Mouse (Mus musculus) kidney, adult 18-20 months (tissue): ENCODE data around the gene Ankrd44.

Source experiments
- DNase-seq: peaks from one replicate; pipeline ENCODE4 v3.0.0; 2021

The Ankrd44 gene

DNA sequence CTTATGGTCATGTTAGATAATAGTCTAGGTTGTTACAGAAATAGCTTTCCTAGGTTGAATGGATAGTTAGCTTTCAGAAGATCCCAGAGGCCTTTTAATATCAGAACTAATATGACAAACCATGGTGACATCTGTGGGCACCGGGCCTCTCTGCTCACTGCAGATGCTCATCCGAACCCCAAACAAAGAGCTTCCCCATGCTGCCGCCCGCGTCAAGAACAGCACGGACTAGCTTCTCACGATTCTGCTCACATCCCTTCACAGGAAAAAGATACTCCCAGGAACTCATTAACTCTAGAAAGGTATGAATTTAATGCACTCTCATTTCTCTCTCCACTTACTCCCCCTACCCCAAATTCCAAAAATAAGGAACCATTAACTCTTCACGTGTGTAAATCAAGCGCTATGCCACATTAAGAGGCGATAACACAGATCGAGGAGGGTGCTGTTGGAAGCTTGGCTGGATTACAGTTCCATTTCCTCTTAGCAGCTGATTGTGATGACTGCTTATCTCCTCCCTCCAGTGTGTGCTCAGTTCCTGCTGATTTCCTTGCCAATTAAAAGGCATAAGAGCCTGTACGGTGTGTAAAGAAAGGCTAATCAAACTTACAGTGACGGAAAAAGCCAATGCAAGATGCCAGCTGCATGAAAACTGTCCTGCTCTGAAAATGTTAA is 235.8 kb downstream of the Ankrd44 start:
- DNase-seq: no peak

DNA sequence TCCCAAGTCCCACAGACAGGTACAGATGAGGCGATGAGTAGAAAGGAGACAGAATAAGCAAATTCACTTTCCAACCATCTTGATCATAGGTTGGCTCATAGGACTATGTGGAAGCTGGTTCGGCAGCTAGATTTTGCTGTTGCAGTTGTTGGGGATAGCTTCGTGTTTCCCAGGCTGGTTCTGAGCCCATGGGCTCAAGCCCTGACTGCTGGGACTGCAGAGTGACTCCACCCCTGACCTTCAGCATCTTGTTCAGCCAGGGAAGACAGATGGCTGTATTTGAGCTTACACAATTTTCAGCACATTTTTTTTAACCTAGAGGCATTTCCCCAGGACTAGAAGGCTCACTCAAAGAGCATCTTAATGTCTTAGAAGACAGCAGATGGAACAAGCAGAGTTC is 237.7 kb downstream of the Ankrd44 start:
- no peak for DNase-seq

DNA sequence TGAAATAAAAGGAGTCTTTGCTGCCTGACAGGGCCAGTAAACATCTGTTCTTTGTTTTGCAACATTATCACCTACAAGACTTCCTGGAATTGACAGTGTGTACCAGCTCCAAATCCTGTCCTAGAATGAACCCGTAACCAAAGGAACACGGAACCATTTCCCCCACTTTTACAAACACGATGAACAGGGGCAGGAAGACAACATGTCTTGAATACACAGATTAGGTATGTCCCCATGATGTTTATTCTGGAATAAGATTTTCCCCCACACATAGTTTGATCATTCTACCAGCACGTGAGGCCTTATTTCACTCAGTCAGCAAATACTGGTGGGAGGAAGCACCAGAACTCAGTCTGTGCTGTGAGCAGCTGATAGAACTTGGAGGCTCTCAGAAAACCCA is 241.9 kb downstream of the Ankrd44 start:
- DNase-seq: no peak

DNA sequence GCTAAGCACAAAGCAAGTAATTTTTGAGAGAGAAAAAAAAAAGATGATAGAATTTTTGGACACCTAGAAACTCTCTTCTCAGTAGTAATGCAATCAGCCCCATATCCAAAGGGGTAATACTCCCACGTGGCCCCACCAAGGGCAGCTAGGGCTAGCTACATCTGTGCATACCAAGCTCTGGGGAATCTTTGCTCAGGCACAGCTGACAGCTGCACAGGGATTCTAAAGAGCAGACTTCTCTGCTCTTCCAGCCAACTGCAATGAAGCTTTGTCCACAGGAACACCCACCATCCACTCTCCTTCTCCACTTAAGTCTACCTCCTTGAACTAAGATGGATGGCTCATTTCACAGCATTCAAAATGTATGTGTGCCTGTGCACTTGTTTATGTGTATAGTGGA is 246.6 kb downstream of the Ankrd44 start:
- no peak for DNase-seq

DNA sequence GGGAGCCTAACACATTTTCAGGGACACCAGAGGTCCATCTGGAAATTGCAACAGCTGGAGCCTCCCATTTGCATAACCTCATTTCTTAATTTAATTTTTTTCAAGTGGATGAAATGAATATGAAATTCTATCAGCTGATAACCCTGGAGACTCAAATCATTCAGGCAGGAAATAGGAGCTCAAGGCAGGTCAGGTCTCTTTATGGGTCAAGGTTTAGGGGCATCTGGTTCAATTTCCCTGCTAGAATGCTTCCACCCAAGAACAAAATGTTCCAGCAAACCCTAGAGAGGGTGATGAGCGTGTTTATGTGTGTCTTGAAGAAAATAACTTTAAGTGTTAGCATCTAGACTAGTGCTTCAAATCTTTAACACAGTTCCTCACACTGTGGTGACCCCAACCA is 248.2 kb downstream of the Ankrd44 start:
- DNase-seq: no peak

- DNase-seq: no peak
These were observed 250.7 kb downstream of the Ankrd44 start for GRCm38 (mm10) chr1:54675478-54675877.

DNA sequence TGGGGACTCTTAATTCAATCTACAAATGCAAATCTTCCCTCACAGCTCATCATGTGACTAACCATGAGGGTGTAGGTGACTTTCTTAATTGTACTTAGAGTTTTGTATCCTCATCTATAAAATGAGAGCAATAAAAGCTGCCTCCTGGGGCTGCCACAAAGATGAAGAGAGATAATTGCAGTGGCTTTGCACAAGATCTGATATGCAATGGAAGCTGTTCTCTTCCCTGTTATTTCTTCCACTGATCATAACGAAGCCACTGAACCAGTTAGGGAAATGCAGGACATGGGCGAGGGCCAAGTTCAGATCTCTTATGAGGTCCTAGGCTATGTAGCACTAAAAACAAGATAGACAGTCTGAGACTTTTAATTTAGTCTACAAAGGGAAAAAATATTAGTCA is 258.2 kb downstream of the Ankrd44 start:
- DNase-seq: no peak

- DNase-seq: no peak
These were observed 260.4 kb downstream of the Ankrd44 start for GRCm38 (mm10) chr1:54665582-54666405.

DNA sequence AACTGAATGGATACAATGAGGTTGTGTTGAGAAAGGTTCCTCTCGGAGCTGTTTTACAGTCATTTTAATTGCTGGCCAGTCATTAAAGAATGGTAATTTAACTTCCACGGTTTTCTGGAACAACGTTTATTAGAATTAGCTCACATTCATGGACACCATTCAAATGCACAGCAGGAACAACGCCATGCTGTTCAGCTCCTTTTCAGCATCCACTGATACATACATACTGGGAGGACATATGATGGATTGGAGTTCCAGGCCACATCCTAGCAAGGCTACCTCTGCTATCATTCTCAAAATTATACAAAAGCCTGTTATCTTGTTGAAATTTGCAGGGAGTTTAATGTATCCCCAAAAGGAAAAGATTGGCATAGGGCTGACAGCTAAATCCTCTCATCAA is 261.1 kb downstream of the Ankrd44 start:
- no peak for DNase-seq

DNA sequence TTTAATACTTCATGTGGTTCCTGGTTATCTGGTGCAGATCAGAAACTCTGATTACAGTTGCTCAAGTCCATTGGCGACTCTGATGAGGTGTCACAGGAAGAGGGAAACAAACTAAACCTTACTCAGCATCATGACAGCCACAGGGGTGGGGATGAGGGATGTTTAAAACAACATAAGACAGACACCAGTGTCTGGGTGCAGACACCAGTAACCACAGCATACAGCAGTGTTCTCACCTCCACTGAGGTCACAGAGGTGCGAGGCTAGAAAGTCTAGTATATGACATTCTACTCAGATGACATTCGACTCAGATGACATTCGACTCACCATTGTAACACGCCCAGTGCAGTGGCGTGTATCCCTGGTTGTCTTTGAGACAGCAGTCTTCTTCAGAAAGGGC is 265.5 kb downstream of the Ankrd44 start:
- DNase-seq: no peak

DNA sequence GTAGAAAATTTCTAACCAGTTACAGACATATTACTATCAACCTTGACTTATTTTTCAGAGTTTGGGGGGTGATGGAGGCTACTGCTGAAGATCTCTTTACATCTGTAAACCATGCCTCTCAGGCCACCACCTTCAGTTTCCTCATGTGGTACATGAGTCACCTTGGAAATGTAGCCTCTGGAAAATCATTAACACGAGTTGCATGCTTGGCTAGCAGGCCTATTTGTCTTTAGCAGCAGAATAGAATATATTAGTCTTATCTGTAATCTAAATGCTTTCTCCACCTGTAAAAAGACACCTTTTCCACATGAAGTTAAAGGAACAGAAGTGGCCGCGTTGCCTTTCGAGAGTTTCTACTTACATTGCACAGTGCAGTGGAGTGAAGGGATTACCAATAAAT is 267.6 kb downstream of the Ankrd44 start:
- DNase-seq: peak; percentile 22

DNA sequence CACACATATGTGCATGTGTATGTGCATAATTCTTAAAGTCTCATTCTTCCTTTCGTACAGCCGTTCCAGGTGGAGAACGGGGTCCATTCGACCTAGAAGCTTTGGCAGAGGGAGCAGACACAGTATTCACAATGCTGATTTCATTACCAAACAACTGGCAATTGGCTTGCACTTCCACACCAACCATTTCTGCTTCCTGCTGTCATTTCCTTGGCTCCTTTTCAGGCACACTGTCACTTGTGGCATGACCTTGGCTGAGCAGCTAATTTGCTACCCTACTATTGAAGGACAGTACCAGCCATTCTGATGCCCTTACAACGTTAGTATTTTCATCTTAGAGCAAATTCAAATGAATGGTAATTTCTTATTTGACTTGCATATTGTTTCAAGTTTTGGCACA is 277.9 kb downstream of the Ankrd44 start:
- DNase-seq: no peak

DNA sequence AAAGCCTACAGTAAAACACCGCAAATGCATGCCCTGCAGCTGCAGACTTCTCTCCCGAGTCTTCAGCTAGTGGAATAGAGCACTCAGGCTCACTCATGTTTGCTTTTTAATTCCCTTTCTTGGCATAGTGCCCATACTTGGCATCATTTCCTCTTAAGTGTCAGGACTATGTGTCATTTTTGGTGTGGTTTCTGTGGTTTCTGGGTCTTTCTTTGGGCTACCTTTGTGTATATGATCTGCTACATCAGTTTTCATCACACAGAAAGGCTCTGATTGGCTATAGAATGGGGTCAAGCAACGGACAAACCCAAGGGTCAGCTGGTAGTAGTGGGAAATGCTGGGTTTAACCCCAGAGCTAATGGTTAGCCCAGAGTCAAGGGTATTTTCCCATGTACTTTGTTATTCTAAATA is 278.8 kb downstream of the Ankrd44 start:
- DNase-seq: no peak

DNA sequence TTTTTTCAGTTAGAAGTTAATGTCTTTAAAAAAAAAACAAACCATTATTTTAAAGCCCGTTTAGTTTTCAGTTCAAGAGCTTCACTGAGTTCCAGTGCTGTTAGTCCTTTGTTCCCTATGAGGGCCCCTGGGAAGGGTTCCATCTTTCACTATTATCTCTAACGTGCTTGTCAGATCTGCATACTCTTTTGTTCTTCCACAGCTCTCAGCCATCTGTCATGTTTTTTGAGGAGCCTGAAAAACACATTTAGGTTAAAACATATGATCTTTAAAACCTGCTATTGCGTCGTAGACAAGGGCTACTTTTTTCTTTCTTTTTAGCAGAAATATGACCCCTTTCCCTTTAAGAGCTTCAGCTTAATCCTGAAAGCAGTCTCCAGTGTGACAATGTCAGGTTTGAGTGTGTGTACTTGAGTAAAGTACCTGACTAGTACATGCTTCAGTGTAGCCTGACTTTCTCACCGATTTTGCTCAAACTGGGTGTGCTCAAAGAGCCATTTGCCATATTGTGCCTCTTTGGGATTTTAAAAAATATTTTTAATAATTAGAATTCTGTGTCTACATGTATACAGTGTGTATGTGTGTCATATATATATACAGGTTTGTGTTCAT is 285.9 kb downstream of the Ankrd44 start:
- DNase-seq: no peak

DNA sequence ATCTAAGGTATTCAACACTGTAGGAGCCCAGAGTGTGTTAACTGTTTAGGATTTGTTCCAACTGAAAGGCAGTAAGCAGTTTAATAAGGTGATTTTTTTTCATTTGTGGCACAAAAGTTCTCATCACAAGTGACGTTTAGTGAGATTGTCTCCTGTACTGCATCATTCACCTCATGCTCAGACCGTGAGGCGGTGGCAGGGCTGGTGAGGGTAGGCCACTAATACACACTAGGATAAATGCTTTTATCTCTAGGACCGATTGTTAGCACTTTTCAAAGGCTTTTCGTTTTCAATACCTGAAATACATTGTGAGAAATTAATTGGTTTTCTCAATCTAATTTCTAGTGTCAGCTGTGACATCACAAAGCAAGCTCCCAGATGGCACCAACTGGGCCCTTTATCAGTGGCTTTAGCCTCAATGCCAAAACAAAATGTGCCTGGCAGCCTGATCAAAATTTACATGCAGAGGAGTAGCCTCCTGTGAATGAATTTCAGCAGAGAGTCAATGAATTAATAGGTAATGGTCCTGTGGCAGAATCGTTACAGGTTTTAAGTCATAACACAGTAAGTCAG is 286.6 kb downstream of the Ankrd44 start:
- no peak for DNase-seq

- DNase-seq: no peak
These were observed 287.1 kb downstream of the Ankrd44 start for GRCm38 (mm10) chr1:54639076-54639475.

DNA sequence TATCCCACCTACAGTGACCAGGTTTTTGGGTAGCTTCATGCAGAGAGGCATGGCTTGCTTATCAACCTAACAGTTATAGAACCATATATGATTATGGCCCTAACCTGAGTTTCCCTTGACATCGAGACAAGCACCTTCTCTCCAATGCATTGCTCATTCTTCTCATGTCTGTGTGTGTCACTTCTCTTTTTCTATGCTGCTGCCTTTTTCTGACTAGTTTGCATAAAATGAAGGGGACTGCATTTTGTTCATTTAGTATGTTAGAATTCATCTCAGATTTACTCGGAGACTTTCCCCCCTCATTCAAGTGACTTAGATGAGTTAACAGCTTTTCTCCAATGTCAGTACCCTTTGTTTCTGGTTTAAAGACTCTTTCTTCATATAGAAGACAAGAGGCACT is 288.8 kb downstream of the Ankrd44 start:
- no peak for DNase-seq

DNA sequence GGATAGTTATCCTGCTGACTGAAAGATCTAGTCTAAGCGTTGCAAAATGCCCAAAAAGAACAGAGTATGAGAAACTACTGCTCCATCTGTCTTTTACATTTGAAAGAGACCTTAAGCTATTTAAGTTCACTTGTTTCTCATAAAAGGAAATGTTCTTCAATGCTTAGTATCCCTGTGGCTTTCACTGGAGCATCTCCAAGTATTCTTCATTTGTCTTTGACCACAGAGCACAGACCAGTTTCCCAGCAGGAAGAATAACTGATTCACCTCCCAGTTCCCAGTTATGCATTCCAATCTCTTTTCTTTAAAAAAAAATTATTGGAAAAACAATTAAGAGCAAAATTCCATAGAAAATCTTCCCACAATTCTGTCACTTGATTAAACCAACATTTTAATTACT is 297.1 kb downstream of the Ankrd44 start:
- DNase-seq: no peak

GRCm38 (mm10) chr1:54614963-54615362 is 311.2 kb downstream of the Ankrd44 start:
- no peak for DNase-seq

DNA sequence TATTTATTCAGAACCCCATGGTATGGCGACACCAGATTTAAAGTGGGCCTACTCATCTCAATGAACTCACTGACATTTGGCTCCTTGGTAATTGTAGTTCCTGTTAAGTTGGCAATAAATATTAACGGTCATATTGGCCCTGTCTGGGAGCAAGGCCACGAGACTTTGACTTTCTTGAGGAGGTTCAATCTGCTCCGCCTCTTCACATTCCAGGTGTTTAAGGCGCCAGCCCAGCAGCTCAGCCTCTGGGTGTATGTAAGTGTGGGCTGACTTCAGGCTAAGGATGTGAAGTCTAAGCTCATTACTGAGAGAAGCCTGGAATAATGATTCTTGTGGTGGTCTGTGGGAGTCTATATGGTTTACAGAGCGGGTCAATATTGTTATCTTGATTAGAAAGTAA is 313.8 kb downstream of the Ankrd44 start:
- no peak for DNase-seq

DNA sequence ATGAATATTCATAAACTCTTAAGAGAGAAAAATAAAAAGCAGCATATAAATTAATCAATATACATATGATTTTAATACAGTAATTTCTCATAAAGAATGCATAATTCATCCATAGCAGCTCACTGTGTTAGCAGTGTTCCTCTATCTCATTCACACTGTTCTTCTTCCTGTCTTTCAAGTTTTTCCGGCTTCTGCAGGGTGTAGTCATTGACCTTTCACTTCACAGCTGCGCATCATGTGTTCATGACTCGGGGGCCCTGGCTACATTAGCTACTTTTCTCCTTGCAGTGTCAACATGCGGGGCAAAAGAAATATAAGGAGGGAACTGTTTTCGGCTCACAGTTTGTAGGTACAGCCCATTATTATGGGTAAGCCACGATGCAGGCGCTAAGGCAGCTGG is 314.3 kb downstream of the Ankrd44 start:
- no peak for DNase-seq

DNA sequence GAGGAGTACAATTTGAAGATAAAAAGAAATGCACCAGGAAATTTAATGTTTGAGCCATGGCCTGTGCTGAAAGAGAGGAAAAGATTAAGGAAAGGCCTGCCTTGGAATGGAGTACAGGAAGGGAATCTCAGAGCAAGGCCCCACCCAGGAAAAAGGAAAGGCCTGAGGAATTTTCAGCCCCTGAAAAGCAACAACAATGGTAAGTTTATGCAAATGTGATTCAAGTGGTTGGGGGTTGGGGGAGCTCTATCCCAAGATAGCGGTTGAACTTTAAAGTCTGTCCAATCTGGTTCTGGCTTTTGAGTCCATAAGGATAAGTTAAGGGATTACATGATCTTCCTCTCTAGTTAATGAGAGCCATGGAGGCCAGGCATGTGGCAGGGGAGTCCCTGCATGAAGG is 319.3 kb downstream of the Ankrd44 start:
- no peak for DNase-seq

DNA sequence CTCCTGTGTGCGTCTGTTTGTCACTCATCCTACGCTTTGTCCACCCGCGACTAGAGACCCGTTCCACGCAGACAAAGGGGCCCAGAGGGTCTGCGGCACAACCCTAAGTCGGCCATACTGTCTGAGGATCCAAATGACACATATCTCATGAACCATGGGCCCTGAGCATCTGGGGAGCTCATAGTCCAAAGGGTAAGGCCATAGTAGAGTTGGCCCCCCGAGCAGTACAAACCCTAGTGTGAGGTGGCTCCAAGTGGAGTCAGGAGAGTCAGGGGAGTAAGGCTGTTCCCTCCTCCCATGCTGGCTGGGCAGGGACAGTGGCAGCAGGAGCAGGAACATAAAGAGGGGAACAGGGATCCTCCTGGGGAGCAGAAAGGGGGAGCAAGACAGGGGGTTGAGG is 324.5 kb downstream of the Ankrd44 start:
- DNase-seq: no peak

- no peak for DNase-seq
These were observed 325.9 kb downstream of the Ankrd44 start for GRCm38 (mm10) chr1:54600275-54600674.
